Mouse (Mus musculus): ENCODE results near the gene Acsbg1.
"Not testable (repeated sequence)": the region's sequence is repeated elsewhere in the genome, so short reads cannot be mapped to it uniquely, and the experiment has no call there.

Acsbg1 gene

DNA sequence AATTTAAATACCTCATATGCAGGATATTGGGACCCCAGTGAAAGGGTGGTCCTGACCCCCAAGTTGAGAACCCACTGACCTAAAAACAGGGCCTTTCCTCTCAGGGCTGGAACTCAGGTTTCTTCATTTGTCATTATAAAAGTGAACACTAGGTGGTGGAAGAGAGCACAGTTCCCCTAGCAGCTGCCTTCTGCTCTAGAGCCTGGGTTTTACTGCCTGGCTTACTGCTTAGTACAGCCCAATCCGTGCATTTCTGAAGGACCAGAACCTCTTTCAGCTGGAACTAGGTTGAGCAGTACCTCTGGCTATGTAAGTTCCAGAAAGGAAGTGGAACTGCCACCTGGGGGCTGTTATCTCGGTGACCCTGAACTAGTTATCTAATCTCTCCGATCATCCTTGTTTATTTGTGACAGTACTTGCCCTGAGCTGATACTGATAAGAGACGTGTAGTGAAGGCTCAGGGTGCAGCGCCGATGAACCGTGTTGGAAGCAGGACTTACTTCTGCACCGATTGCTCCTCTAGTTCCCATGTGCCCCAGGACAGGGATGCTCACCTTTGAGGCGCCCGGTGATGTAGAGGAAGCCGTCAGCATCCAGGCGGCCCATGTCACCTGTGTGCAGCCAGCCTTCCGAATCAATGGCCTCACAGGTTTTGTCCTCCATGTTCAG is 47.4 kb downstream of the Acsbg1 start:
- peak in 1 of 2 experiments; percentile 14 for DNase-seq (ENCODE audit: low spot score in 2 of 2)

DNA sequence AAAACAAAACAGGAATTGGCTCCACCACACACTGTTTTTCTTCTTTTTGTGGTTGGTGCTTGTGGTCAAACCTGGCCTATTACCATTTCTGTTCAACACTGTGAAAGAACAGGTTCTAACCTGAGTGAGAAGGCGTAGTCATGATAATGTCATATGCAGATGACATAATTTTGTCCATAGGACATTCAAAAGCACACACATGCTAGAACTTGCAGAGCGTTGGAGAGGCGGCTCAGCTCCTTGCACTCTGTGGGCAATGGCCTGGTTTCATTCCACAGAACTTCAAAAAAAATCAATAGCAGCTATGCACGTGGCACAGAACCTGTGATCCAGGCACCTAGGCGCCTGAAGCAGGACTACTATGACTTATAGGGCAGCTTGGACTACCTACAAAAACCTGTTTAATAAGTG is 48.9 kb downstream of the Acsbg1 start:
- DNase-seq (ENCODE audit: low spot score in 2 of 2): no peak

- DNase-seq (ENCODE audit: low spot score in 2 of 2): peak in 1 of 2 experiments; percentile 26
Measured at GRCm38 (mm10) chr9:54604886-54605285, 56.8 kb downstream of the Acsbg1 start.

- no peak for DNase-seq (ENCODE audit: low spot score in 2 of 2)
Measured at GRCm38 (mm10) chr9:54604131-54604654, 57.5 kb downstream of the Acsbg1 start.

GRCm38 (mm10) chr9:54602916-54603315 is 58.8 kb downstream of the Acsbg1 start:
- no peak for DNase-seq (ENCODE audit: low spot score in 2 of 2)

GRCm38 (mm10) chr9:54602386-54602785 is 59.3 kb downstream of the Acsbg1 start:
- DNase-seq (ENCODE audit: low spot score in 2 of 2): no peak

GRCm38 (mm10) chr9:54596752-54597465 is 64.8 kb downstream of the Acsbg1 start:
- DNase-seq (ENCODE audit: low spot score in 2 of 2): peak; percentile 23 to 51

DNA sequence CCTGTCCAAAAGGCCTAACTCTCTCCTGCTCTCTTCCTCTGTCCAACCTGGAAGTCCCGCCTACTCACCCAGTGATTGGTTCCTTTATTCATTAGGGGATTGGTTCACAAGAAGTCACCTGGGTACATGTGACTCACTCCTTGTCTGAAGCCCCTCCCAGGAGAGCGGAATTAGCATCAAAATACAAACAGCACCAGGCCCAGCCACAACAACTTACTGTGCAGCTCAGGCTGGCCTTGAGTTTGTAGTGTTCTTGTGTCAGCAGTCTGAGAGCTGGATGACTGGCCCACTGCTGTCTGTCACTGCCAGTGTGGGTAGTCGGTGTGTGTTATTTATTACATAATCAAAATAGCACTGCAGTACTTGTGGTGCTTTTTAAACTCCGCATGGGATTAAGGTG is 68.0 kb downstream of the Acsbg1 start:
- not testable (repeated sequence) for DNase-seq (ENCODE audit: low spot score in 2 of 2)

DNA sequence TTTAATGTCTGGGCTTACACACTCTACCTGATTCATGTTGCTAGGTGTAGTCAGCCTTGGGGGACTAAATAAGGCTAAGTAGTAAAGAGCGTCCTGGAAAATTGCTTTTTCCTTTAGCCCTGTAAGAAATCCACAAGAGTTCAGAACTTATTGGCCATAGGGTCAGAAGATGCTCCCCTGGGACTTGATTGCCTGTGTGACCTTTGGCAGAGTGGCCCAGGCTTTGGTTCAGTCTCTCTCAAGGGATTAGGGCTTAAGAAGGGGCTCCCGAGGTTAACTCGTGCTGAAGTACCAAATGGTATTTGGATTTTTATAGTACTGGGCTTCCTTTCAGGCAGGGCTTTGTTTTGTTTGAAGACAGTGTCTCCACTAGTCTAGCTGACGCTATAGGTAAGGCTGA is 73.8 kb downstream of the Acsbg1 start:
- no peak for DNase-seq (ENCODE audit: low spot score in 2 of 2)

GRCm38 (mm10) chr9:54586199-54587061 is 75.2 kb downstream of the Acsbg1 start, which contains the start of gene Idh3a:
Idh3a (plus strand) TSS chr9:54586334.
- DNase-seq (ENCODE audit: low spot score in 2 of 2): peak; percentile 97 to 98

DNA sequence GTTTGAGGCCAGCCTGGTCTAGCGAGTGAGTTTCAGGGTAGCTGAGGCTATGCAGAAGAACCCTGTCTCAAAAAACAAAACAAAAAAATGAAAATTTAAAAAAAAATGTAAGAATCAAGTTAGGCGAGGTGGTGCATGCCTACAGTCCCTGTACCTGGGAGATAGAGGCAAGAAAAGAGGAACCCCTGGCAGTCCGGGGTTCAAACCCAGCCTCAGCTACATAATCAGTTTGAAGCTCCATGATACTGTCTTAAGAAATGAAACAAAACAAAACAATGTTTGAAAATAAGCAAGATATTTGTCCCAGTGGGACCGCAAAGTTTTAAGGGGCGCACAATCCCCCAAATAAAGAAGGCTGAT is 75.9 kb downstream of the Acsbg1 start:
- DNase-seq (ENCODE audit: low spot score in 2 of 2): no peak

GRCm38 (mm10) chr9:54584127-54584526 is 77.5 kb downstream of the Acsbg1 start:
- DNase-seq (ENCODE audit: low spot score in 2 of 2): not testable (repeated sequence)

- no peak for DNase-seq (ENCODE audit: low spot score in 2 of 2)
Measured at GRCm38 (mm10) chr9:54583712-54584111, 78.0 kb downstream of the Acsbg1 start.

DNA sequence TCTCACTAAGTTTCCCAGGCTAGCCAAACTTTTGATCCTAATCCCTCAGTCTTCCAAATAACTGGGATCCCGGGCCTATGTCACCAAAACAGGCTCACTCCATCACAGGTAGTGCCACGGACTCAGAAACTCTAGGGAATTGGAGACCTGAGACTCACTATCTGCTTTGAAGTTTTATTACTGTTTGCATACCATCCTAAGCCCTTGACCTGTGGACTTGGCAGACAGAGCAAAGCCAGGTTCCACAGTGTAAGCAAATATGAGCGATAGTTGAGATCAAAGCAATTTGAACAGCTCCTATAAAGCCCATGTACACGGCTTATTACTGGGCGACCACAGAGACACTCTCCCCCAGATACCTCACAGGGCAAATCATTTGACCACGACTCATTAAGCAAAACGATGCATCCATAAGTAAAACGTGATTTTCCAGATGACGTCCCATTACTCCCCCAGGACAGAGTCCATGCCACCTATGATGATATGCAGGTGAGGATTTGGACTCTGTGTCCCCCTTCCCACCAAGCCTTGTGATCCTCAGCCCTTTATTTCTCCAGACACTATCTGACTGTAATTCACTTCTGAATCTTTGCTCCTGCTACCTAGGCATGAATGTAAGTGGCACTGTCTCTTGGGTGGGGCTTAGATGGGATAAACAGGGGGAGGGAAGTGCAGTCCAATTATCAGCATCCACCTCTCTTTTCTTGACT is 90.4 kb downstream of the Acsbg1 start:
- no peak for DNase-seq (ENCODE audit: low spot score in 2 of 2)

GRCm38 (mm10) chr9:54568732-54569131 is 92.9 kb downstream of the Acsbg1 start:
- no peak for DNase-seq (ENCODE audit: low spot score in 2 of 2)

DNA sequence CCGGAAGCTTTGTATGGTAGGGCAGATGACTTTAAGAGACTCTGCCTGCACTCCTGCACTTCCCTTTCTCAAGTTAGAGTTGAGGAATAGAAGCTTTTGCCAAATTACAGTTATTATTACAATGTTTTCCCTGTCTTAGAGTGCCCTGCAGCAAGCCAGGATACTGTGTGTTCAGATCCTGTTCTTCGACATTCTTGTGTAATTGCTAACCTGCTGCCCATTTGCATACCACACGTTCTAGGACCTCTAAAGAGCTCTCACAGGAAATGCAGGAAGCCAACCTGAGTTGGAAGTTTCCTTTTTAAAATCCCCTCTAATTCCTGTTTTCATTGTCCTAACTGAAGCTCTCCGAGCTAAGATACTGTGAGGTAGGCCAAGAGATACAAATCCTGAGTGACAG is 94.7 kb downstream of the Acsbg1 start:
- DNase-seq (ENCODE audit: low spot score in 2 of 2): no peak

GRCm38 (mm10) chr9:54560831-54561601 is 100.7 kb downstream of the Acsbg1 start:
- no peak for DNase-seq (ENCODE audit: low spot score in 2 of 2)

DNA sequence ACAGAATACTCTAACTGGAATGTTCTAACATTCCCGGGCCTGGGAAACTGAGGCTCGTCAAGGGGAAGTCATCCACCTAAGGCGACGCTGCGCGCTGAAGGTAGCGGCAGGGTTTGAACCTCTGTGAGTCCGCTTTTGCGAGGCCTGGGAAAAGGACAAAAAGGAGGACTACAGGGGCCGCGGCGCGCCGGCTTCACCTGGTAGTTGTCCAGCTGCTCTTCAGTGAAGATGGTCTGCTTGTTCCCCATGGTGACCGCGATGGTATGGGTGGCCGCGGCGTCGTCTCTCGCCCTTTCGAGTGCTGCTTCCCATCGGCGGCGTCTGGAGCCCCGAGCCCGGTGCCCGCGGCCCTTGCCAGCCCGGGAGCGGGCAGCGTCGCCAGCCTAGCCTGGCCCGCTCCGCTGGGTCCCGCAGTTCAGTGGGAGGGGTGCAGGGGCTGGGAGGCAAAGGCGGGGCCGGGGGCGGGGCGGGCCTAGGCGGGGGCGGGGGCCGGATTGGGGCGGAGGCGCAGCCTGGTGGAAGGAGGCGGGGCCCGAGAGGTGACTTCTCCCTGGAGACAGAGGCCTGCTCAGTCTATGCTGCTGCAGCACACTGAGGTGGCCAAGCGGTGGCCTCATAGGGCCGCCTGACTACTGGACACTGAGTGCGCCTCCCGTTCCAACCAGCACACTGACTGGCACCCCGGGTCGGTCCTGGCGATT is 101.7 kb downstream of the Acsbg1 start, which contains the start of gene Cib2:
TSS of gene Cib2 (minus strand) at position 448 of the 701 bp plus-strand sequence.
- peak; percentile 78 to 79 for DNase-seq (ENCODE audit: low spot score in 2 of 2)

DNA sequence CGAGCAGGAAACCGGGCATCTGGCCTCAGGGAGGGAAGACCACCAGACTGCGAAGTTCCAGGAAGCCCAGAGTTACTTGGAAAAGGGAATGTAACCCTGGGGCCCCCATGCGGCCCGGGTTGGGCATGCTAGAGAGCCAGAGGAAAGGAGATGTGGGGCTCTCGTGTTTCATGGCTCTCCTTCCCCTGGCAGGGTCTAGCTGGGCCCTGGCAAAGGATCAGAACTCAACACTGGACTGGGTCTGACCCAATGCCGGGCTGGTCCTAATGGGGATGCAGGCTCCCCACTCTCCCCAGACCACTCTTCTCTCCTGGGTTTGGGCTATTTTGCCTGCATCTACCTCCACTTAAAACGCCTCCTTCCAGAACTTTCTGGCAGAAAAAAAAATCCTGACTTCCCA is 102.9 kb downstream of the Acsbg1 start:
- no peak for DNase-seq (ENCODE audit: low spot score in 2 of 2)

- no peak for DNase-seq (ENCODE audit: low spot score in 2 of 2)
Measured at GRCm38 (mm10) chr9:54555044-54555443, 106.6 kb downstream of the Acsbg1 start.
